Mouse (Mus musculus): ENCODE data around the gene Scube3.

DNA sequence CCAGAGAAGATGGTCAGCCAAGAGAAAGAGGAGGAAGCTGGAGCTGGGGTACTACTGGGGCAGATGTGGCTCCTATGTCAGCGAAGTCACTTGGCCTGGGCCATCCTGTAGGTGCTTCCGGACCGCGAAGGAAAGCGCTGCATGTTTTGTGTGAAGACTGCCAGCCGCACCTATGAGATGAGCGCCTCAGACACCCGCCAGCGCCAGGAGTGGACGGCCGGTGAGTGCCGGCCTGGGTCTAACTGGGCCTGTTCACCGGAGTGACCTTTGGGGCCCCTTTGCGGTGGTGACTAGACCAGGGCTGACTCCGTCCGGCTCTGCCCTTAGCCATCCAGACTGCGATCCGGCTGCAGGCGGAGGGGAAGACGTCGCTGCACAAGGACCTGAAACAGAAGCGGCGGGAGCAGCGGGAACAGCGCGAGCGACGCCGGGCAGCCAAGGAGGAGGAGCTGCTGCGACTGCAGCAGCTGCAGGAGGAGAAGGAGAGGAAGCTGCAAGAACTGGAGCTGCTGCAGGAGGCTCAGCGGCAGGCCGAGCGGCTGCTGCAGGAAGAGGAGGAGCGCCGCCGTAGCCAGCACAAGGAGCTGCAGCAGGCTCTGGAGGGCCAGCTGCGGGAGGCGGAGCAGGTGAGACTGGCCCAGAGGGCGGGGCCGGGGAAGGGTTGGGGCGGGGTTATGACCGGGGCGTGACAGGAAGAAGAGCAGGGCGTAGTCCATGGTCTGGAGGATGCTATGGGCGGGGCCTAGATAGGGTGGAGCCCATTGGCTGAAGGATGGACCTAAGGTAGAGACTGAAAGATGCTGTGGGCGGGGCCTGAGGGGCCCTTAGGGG, 81.8 kb downstream of the Scube3 start:
- TF ChIP-seq EP300 (IDR thresholded peaks at IDR 0.05; ENCODE audit: insufficient read depth, low read depth, low read length) (0 out of 2 replicates have a peak, but pooled peaks have one; percentile 38), CTCF (IDR thresholded peaks at IDR 0.05) (peak; percentile 47)

All from heart, adult 2 months (tissue).